Mouse (Mus musculus) yolk sac, embryonic 10.5 days (tissue): ENCODE data around the gene Bag6.

Experiments used
- DNase-seq: peaks from one replicate; pipeline ENCODE4 v3.0.0-alpha.2; 2017; ENCODE audit warnings: low spot score

Gene Bag6

DNA sequence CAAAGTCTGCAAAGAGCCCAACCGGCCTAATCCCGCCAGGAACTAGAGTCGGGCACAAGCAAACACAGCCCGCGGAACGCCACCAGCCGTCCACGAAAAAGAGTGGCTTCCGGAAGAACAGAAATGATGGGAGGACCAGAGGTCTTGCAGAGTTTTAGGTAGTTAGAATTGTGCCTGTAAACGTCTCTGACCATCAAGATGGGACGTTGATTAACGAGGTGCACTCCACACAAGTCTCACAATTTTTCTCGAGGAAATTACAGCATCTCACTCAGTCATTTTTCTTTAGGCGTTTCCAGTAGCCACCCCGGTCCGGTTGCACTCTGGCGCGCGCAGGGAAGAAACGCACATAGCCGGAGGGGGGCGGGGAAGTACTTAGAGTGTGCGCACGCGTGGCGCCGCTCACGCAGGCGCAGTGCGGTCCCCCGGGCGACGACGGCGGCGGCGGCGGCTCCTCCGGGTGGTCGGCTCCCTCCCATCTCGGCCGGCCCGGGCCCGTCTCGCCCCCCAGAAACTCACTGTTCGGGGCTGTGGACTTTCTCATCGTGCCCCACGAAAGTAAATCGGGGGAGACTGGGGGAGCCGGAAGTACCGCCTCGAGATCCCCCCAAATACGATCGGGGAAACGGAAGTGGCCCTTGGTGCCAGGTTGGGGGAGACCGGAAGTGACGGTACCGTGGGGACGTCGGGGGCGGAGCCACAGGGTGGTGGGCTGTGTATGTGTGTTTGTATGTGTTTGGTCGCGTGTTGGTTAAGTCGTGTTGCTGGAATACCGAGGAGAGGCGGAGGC lies at the start of gene Bag6:
Gene Bag6, plus strand, starts transcription at position 378 of the 790 bp plus-strand sequence.
- DNase-seq: peak; percentile 96

DNA sequence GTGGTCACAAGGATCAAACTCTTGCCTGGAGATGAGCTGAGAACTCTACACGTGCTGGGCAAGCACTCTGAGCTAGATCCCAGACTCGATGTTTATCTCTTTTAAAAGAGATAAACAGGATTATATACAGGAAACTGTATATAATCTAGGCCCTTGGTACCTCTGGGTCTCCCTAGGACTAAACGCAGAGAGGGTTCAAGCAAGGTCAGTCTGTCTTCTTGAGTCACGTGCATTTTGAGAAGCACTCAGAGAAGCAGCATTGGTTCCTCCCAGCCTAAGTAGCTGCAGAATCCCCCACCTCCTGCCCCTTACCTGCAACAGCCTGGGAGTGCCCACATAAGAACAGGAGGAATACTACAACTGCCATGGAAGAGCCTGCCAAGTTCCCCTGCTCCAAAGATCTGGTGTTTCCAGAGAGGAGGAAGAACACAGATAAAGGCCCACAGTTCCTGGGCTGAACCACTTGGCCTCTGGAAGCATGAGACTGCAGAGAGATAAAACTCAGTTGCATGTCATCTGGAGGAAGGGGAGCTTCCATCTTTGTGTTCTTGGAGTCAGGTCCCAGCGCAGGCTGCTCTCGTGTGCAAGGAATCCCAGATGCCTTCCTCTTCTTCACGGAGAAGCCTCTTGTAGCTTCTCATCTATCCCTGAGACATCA lies 49.6 kb upstream of the Bag6 start, which contains the start of gene Ly6g6f:
Gene Ly6g6f, minus strand, starts transcription at position 403 of the 658 bp plus-strand sequence.
- DNase-seq: no peak

DNA sequence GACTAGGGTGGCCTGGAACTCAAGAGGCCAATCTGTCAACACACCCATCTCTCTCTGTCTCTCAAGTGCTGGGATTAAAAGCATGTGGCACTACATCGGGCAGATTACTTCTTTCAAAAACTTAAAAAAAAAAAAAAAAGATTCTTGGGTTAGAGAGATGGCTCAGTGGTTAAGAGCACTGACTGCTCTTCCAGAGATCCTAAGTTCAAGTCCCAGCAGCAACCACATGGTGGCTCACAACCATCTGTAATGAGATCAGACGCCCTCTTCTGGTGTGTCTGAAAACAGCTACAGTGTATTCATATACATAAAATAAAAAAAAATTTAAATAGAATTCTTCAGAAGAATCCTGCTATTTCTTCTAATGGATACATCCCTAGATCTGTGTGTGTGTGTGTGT lies 46.8 kb upstream of the Bag6 start:
- no peak for DNase-seq

DNA sequence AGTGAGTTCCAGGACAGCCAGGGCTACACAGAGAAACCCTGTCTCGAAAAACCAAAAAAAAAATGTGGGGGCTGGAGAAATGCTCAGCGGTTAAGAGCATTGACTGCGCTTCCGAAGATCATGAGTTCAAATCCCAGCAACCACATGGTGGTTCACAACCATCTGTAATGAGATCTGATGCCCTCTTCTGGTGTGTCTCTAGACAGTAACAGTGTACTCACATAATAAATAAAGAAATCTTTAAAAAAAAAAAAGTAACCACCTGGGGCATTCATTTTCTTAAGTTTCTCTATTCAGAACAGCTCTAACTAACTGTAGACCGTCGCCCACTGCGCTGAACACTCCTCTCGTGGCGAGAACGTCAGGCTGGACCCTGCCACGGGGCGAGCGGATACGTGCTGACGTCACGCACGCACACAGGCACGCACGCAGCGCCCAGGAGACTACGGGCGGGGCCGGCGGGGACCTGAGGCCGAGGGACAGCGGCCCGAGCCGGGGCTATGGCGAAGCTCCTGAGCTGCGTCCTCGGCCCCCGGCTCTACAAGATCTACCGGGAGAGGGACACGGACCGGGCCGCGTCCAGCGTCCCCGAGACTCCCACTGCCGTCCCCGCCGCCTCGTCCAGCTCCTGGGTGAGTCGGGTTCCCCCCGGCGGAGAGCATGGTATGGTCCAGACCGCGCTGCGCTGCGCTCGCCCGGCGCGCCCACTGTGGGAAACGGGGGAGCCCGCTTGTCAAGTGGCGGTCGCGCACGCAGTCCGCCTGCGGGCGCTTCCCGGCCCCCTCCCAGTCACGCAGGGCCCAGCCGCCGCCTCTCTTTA lies 45.9 kb upstream of the Bag6 start, which contains the start of gene Abhd16a:
Gene Abhd16a, plus strand, starts transcription at position 439 of the 820 bp plus-strand sequence.
- DNase-seq: peak; percentile 91

DNA sequence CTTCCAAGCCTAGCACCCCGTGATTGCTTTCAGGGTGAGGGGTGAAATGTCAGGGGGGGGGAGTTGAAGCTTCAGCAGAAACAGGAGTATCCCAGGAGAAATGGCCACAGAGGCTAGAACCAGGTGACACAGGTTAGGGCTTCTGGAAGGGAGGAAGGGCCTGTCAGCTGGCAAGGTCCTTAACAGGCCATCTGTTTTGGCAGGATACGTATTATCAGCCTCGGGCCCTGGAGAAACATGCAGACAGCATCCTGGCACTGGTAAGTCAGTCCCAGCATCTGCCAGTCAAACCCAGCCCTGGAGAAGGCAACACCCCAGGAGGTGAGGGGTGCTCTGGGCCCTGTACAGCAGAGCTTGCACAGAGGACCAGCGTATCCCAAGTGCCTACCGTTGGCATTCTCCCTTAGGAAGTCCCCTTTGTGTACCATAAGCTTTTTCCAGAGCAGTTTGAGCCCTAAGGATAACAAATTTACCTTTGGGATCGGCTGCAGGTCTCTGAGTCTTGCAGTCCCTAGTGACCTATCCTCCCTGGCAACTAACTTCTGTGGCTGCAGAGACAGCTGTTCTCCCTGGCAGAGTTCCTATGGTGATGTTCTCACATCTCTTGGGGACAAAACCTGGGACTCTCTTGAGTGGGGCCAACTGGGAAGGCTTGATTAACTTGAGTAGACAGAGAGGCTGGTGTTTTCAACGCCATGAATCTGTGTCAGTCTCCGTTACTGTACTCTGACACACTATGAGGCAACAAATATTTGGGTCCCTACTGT lies 44.6 kb upstream of the Bag6 start:
- DNase-seq: no peak

DNA sequence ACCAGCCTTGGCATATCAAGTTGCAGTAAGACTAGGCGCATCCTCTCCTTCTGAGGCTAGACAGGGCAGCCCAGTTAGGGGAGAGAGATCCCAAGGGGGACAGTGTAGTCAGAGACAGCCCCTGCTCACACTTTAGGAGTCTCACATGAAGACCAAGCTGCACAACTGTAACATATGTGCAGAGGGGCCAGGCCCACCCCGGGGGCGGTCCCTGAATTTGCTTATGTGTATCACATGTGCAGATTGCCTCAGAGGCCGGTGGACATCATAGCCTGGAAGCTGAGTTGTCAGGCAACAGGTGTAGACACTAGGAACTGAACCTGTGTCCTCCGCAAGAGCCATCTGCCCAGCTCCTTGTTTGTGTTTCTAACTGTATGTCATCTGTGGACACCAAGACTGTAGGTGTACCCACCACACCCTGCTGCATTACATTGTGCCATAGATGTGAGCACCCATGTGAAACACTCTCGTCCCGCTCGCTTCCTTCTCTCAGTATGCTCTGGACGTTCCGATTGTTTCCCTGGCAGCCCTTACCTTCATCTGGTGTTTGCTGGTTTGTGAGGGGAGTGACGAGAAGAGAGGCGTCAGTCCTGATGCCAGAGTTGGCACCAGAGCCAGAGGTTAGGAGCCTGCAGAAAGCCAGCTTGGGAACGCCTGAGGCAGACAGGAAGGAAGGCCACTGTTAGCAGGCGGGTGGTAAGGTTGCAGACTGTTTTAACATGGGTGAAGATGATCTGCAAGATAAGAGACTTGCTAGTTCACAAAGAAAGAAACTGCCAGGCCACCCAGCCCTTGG lies 42.4 kb upstream of the Bag6 start:
- DNase-seq: no peak

DNA sequence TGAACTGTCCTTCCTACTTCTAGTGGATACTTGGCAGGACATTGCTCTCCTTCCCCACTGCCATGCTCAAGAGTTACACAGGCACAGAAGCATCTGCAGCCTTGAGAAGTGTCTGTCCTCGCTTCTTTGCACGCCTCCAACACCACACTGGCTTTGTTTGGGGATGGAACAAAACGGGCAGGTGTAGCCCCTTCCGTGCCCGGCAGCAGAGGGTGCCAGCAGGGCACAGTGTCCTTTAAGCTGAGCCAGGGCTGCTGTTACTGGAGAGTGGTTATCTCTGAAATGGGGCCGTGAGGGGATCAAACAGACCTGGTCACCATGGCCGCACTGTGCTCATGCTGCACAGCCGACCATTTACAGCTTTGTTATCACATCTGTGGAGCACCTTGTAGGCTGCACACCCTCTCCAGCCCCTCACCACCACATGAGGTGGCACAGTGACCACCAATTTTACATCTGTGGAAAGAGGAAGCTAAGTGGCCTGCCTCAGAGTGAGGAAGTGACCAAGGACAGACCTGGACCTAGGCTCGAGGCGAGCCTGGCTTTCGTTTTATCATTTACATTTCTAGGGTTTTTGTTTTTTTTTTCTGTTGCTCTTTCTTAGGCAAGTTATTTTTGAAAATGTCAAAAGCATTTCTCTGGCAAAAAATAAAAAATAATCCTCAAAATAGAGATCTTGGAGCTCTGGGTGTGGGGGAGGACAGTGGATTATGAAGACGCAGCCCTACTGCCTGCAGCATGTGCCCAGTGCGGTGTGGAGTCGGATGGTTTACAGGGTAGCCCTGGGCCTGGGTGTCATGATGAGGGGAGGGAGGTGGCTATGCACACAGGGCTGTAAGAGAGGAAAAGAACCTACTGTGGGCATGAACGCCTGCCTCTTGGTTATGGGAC lies 40.3 kb upstream of the Bag6 start:
- DNase-seq: no peak

DNA sequence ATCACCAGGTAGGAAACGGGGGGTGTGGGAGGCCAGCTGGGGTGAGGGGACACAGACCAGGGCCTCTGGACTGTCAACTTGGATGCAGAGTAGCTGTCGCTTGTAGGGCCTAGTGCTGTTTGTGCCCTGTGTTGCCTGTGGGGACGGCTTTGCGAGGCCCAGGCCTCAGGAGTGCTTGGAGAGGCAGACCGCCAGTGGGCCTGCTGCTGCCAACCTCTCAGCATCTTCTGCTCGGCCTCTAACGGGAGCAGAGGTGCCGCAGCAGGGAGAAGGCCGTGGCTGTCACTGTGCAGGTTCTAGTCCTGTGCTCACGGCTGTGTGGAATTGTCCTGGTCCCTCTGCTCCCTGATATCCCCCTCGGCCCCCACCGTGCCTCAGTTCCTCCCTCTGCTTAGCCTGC lies 38.4 kb upstream of the Bag6 start:
- no peak for DNase-seq

DNA sequence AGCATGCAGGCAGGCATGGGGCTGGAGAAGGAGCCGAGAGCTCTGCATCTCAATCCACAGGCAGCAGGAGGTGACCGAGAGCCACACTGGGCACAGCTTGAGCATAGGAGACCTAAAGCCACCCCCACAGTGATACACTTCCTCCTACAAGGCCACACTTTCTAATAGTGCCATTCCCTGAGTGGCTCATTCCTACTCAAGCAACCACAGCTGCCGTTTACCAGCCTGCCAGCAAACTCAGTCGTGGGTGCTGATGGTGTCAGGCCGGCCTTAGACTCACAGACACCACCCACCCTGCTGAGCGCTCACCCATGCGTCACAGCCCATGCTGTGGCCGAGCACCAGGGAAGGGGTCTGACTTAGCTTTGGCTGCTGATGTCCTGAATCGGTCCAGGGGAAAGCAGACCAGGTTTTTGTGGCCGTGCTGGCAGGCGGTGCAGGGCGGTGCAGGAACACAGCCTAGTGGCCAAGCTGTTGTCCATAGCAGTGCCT lies 37.8 kb upstream of the Bag6 start:
- no peak for DNase-seq

DNA sequence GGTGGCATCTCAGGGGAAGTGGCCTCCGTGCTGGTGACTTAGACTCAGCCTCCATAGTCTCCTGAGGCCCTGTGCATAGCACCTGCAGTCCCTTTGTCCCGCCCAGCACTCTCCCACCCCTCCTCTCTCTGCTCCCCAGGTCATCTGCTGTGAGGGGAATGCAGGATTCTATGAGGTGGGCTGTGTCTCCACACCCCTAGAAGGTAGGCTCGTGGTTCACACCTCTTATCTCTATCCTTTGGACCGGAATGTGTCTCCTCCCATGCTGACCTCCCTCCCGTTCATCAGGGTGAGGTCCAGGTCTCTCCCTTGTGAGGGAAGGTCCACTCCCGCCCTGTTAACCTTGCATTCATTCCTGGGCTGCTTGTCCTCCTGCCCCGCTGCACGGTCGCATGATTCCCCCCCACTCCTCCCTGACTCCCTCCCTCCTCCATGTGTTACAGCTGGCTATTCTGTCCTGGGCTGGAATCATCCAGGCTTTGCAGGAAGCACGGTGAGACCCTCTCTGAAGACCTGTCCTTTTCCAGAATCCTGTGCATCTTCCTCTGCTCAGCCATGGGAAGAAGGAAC lies 34.7 kb upstream of the Bag6 start:
- peak; percentile 88 for DNase-seq

DNA sequence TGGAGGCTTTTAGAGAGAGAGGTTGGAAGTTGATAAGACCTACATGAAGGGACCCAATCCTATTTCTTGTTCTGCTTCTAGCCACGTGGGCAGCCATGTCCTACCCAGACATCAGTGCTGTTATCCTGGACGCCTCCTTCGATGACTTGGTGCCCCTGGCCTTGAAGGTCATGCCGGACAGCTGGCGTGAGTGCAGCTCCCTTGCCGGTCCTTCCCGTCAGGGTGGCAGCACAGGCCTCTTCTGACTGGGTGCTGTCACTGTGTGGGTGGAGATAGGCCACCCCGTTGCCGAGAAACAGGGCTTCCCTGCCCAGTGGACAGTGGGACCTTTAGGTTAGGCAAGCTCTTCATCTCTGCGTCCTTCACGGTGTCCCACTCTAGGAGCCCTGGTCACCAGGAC lies 33.8 kb upstream of the Bag6 start:
- no peak for DNase-seq

DNA sequence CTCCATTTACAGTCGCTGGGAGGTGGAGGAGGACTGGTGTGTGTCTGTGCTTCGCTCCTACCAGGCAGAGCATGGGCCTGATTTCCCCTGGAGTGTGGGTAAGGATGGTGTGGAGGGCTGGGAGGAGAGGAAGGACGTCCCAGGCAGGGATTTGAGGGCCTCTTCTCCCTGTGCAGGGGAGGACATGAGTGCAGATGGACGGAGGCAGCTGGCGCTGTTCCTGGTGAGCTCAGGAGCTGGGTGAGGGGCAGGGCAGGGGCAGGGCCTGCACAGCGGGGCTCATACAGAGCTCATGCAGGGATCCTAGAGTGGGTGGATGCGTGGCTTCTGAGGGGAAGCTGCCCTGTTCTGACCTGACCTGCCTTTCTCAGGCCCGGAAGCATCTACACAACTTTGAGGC lies 32.7 kb upstream of the Bag6 start:
- DNase-seq: no peak

DNA sequence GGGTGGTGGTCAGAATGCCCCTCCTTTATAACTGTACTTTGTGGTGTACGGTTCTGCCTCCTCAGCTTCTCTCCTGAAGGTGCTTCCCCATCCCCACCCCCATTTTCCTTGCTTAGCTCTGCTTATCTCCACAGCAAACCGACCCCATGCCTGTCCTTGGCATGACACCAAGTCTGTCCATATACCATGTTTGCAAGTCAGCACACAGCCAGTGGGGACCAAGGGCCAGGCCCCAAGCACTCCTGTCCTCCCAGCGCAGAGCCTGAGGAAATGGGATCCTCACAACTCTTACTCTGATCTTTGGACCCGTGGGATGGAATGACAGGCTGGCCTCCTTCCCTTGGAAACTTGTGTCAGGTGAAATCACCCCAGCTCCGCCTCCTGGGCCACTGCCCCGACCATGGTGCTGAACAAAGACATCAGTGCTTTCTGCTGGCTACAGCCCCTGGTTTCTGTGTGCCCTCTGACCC lies 31.7 kb upstream of the Bag6 start:
- peak; percentile 88 for DNase-seq

DNA sequence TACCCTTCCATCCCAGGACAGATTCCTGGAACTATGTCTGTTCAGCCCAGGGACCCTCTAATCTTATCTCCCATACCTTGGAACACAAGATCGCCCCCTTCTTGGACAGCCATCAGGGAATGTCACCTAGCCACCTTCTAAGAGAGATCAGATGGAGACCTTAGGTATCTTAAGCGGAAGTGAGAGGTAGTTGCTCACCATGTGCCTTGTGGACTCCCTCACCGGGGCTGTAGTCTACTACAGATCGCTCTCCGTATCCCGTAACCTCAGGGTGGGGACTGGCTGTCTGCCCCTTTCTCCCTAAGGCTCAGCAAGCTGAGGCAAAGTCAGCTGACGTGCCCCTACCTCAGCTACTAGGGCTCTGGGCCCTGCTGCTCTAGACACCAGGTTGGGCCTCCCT lies 30.9 kb upstream of the Bag6 start:
- peak; percentile 58 for DNase-seq

DNA sequence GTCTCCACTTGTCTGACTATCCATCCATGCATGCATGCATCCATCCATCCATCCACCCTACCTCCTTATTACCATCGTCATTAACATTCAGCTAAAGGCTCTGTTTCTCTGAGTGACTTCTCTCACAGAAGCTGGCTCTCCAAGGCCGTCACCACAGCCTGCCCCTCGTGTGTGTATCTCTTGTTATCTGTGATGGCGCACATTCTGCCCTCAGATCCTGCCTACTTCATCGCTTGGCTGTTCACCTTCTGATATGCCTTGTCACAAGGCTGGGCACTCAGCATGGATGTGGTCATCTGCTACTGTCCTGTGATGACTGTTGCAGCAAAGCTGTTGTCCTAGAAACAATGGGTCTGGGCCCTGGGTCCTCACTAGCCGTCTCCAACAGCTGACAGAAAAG lies 30.2 kb upstream of the Bag6 start:
- no peak for DNase-seq

DNA sequence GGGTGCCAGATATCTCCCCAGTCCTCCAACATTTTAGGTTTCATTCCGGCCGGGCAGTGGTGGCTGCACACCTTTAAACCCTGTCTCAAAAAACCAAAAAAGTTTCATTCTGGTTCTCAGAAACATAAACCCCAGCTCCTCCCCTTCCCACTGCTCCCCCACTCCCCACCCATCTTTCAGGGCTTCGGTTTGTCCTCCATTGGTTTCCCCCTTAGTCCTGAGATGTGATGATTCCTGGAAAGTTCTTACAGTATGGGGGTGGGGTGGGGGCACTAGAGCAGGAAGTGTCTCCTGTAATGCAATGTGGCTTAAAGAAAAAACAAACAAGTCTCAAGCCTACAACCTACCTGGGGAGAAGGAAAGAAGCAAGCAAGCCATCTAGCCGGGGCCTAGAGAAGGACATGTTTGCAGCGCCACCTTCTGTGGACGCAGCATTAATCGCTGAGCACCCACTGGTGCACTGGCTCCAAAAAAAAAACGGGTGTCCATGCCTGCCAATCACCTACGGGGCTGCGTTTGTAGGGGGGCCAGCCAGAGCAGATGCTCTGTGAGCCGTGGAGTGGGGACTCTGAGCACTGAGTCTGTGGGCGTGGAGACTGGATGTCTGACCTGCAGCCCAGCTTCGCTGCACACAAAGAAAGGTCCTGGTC lies 29.1 kb upstream of the Bag6 start:
- DNase-seq: no peak

DNA sequence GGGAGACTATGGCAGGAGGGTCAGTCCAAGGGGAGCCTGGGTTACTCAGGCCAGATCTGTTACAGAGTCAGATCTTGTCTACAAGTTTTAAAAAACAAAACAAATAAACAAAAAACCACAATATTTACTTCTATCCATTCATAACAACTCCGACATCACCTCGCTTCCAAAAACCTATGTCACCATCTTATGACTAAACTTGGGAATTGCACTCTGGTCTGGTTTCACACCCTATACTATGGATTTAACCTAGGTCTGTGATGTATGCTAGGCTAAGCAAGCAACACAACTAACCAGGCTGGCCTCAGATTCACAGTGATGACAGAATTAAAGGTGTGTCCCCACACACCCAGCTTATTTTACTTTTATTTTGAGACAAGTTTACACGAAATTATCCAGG lies 28.5 kb upstream of the Bag6 start:
- DNase-seq: no peak

DNA sequence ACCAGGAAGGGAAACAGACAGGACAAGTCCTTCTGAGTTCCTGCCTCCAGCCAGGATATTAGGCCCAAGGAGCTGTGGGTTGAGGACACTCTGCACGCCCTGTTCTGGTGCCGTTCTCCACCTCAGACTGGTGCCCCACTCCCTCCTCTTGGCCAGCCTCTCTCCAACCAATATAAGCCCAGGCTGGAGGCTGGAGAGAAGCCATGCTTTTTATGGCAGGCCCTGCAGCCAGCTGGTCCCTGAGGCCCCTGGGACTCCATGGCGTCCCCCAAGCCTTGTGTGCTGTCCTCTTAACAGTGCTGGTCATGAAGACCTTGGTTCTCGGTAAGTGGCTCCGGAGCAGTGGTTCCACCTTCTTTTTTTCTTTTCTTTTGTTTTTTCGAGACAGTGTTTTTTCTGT lies 26.9 kb upstream of the Bag6 start, which contains the start of gene Ly6g5c:
Gene Ly6g5c, plus strand, starts transcription at position 183 of the 400 bp plus-strand sequence.
- no peak for DNase-seq

DNA sequence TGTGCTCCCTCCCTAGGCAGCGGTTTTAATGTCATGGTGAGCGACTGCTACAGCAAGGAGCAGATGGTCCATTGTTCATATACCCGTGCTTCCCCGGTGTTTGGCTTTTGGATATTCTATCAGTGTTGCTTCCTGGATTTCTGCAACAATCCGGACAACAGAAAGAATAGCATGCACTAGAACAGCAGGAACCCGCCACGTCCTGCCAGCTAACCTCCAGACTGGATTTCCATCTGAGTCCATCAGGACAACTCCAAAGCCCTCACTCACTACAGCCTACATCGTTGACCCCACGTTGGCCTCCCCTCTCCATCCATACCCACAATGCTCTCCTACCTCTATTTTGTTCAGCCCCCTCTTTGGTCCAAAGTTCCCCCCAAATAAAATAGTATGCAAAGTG lies 23.2 kb upstream of the Bag6 start:
- DNase-seq: no peak
